Mouse (Mus musculus) G1E (cell line): Measurements from ENCODE around the gene Tmem88. TPM values are rescaled to one million over a fixed set of nuclear protein-coding genes. Genes with fewer than 3 reads are reported as not detected.
A peak's percentile ranks its signal among the peaks of the same experiment; 100 is the strongest.

Experiments
- ATAC-seq: 2 replicates; pipeline ENCODE4 v1.8.0; 2016; ENCODE audit warnings: mild to moderate bottlenecking; ENCODE audit not compliant: insufficient number of reproducible peaks, poor library complexity, low FRiP score, severe bottlenecking; ENCODE audit errors: extremely low read depth
- DNase-seq: peaks from one replicate; pipeline ENCODE4 v3.0.0; 2012; ENCODE audit warnings: low spot score
- H3K27me3 ChIP-seq: 2 replicates; pipeline ENCODE4 v1.6.1; 2012; ENCODE audit warnings: mild to moderate bottlenecking, low read length, inconsistent platforms; ENCODE audit not compliant: insufficient read depth
- H3K36me3 ChIP-seq: replicated peaks from 2 replicates; pipeline ENCODE3; 2012; ENCODE audit warnings: mild to moderate bottlenecking, inconsistent platforms
- H3K4me1 ChIP-seq: 2 replicates; pipeline ENCODE4 v1.6.1; 2012; ENCODE audit warnings: low read depth, low read length, inconsistent platforms, mixed read lengths; ENCODE audit not compliant: insufficient read depth
- H3K4me3 ChIP-seq: 2 replicates; pipeline ENCODE4 v1.5.1; 2012; ENCODE audit warnings: low read depth, mild to moderate bottlenecking, inconsistent platforms, low read length, moderate library complexity, mixed read lengths
- H3K9me3 ChIP-seq: replicated peaks from 2 replicates; pipeline ENCODE4 v1.6.1; 2012; ENCODE audit warnings: inconsistent platforms
- CTCF ChIP-seq: IDR thresholded peaks from 2 replicates; pipeline ENCODE4 v1.5.1; 2012; ENCODE audit warnings: low read depth, low read length, inconsistent platforms, mixed read lengths
- GATA1 ChIP-seq: IDR thresholded peaks from 2 replicates; pipeline ENCODE4 v1.6.1; 2012; ENCODE audit warnings: borderline replicate concordance, low read length, inconsistent platforms, mixed read lengths
- GATA2 ChIP-seq: IDR thresholded peaks from 2 replicates; pipeline ENCODE4 v1.6.1; 2012; ENCODE audit warnings: low read depth, low read length, inconsistent platforms, borderline replicate concordance
- POLR2AphosphoS5 ChIP-seq: IDR thresholded peaks from 2 replicates; pipeline ENCODE4 v1.6.1; 2012; ENCODE audit warnings: low read depth, low read length, inconsistent platforms; ENCODE audit not compliant: insufficient replicate concordance
- TAL1 ChIP-seq: conservative IDR thresholded peaks from 2 replicates; pipeline ENCODE4 v1.6.1; 2012; ENCODE audit warnings: low read depth, low read length, inconsistent platforms, mixed read lengths
- polyA plus RNA-seq: library from polyadenylated mRNA; stranded (reverse); fragments of >175 nt; gene quantifications from 2 replicates; pipeline ENCODE4 v1.2.3, GENCODE M21; 2012
- total RNA-seq, 2 experiments: library from RNA; stranded (forward) in 1 of 2; stranded (reverse) in 1 of 2; fragments of 200-1000 nt in 1 of 2; fragments of >200 nt in 1 of 2; fragmentation: Nextera tagmentation in 1 of 2; gene quantifications; 2 replicates each; pipeline ENCODE4 v1.2.3; 2014 to 2017

Tmem88 gene
- total and polyA plus RNA-seq, 3 experiments, result 0.93 to 2.6 (median 2.2) TPM

DNA sequence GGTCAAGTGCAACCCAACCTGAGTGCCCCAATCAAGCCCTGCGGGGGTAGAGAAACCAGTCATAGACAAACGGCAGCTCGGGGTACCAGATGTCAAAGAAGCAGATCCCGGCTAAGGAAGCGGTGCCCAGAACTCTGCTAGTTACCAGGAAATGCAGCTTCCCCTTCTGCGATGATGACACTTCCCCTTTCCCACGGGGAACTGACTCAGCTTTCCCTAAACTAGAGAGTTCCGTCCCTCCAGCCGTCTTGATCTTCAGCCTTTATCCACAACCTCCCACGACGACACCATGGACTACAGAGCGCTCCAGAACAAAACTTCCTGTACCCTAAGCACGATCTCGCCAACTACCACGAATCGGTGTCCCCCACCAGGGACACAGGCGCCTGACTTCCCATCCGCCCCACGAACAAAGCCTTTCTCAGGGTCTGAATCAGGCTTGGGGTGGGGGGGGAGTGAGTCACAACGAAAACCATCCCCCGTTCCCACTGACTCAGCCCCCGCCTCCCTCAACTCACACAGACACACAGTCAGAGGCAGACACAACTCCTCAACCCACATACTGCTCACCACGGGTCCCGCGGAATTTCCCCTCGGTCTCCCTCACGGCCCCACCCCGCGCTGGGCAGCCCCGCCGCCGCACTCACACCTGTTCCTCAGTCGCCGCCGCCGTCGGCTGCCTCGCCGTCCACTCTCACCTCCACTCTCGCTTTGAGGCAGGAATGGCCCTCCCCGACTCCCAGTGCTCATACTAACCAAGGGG lies 12.5 kb upstream of the Tmem88 start:
- H3K4me1 ChIP-seq, result peaks cover 88% of the 10 kb centered on the region
- peak overlapping the region; percentile 82 for H3K4me3 ChIP-seq
- ATAC-seq (no peak), DNase-seq (no peak)
- TF ChIP-seq GATA2 (no peak), CTCF (no peak), TAL1 (no peak), POLR2AphosphoS5 (no peak), GATA1 (no peak)
- peaks cover 63% of the 10 kb centered on the region for H3K36me3 ChIP-seq
- no peaks in the 10 kb centered on the region for H3K9me3 ChIP-seq
- no peaks in the 10 kb centered on the region for H3K27me3 ChIP-seq

DNA sequence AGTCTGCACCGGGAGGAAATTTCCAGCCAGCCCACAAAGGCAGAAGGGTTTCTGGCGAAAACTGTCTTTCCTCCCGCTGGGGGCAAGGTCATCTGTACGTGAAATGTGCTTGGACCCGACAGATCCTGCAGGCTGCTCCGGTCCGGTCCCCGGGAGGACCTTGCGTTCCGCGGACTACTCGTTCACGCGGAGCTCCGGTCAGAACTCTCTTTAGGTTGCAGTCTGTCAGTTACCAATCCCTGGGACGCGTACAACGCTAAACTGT lies 11.9 kb upstream of the Tmem88 start:
- H3K36me3 ChIP-seq, result peaks cover 66% of the 10 kb centered on the region
- DNase-seq, result no peak
- H3K4me1 ChIP-seq, result peaks cover 82% of the 10 kb centered on the region

DNA sequence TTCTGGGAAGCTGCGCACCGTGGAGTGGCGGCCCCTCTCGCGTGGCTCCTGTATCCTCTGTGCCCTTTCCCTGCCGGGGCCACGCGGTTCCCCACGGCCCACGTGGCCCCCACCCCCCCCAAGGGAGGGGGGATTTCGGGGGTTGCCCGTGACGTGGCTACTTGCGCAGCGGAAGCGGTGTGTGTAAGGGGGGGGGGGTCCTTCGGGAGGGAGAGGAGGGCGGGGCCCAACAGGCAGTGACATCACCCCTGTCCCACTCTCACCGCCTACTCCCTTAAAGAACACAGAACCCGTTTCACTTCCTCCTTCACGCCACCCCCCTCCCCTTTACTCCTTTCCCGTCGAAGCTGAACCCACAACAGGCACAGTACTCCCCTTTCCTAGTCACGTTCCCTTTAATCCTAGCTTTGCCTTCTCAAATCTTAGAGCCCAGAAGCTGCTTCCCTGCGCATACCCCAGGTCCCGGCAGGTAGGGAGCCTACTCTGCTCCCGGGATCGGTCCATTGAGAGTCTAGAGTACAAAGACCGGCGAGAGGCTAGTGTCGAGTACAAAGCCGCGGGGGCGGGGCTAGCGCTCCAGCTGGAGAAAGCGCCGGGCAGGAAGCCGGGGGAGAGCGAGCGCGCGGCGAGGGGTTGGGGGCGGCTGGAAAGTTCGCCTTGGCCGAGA lies 11.5 kb upstream of the Tmem88 start:
- H3K27me3 ChIP-seq, result no peaks in the 10 kb centered on the region
- H3K9me3 ChIP-seq, result no peaks in the 10 kb centered on the region
- ATAC-seq (peak; percentile 48), DNase-seq (peak; percentile 85)
- peaks cover 70% of the 10 kb centered on the region for H3K36me3 ChIP-seq
- H3K4me3 ChIP-seq, result peak overlapping the region; percentile 82
- peaks cover 78% of the 10 kb centered on the region for H3K4me1 ChIP-seq
- TF ChIP-seq GATA2 (no peak), POLR2AphosphoS5 (no peak), CTCF (no peak), TAL1 (no peak), GATA1 (no peak)

More for the DNA sequence above, 11.9 kb upstream of the Tmem88 start:
- peak overlapping the region; percentile 82 for H3K4me3 ChIP-seq
- no peak for ATAC-seq
- no peaks in the 10 kb centered on the region for H3K9me3 ChIP-seq
- TF ChIP-seq TAL1 (no peak), CTCF (no peak), POLR2AphosphoS5 (peak; percentile 42; the same call in 1 of the 2 replicates), GATA2 (no peak), GATA1 (no peak)
- no peaks in the 10 kb centered on the region for H3K27me3 ChIP-seq

DNA sequence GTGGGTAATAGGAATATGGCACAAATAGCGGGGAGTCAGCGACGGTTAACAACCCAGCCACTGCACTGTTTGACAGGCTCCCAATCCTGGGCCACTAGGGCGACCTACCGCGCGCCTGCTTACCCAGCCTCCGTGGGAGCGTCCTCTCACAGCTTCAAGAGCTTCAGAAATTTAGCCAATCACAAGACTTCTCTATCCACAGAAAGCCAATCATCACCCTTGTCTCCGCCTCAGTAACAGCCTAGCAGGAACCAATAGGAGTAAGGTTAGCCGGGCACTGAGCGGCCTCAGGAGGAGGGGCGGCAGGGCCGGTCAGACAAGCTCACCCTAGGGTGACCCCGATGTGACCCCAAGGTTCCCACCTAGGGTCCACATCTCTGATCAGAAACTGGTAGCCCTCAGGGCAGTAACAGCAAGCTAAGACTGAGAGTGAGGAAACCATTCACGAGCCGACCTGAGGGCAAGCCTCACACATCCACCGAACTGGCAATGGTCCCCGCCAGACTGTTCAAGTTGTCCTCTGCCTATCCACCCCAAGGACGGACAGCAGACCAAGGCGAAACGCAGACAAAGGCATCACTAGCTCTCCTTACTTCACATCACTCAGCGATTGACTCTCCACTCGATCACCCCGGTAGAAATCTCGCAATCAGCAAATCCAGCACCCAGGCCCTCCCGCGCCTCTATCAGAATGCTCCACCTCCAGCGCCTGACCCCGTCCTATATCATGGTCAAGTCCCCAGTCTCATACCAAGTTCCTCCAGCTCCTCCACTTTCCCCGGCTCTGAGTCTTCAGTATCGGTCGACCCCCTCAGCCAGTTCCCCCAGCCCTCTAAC lies 10.7 kb upstream of the Tmem88 start:
- Histone ChIP-seq H3K4me1 (peaks cover 77% of the 10 kb centered on the region), H3K4me3 (peak overlapping the region; percentile 82), H3K9me3 (no peaks in the 10 kb centered on the region), H3K36me3 (peaks cover 72% of the 10 kb centered on the region), H3K27me3 (no peaks in the 10 kb centered on the region)
- DNase-seq (peak; percentile 97), ATAC-seq (peak; percentile 65)
- TF ChIP-seq GATA2, result 0 out of 2 replicates have a peak, but pooled peaks have one; percentile 15
- TF ChIP-seq CTCF, result no peak
- no peak for TF ChIP-seq GATA1
- TF ChIP-seq POLR2AphosphoS5, result no peak

DNA sequence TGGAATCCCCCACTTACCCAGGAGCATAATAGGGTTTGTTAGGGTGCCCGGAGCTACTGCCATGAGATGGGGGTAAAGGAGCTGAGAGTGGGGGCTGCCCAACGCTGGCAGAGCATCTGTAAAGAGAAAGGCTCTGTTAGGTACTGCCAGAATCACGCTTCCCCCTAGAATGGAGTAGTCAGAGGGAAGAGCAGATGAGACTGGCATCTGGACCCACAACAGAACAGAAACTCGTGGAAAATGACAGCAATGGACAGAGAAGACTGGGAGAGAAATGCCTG lies 9.6 kb upstream of the Tmem88 start:
- TF ChIP-seq POLR2AphosphoS5, result no peak
- TF ChIP-seq GATA2, result no peak
- no peak for TF ChIP-seq CTCF
- TF ChIP-seq TAL1, result no peak
- no peak for TF ChIP-seq GATA1
- Histone ChIP-seq H3K27me3 (no peaks in the 10 kb centered on the region), H3K36me3 (peaks cover 72% of the 10 kb centered on the region), H3K9me3 (no peaks in the 10 kb centered on the region), H3K4me3 (peak overlapping the region; percentile 82; the same call in 1 of the 2 replicates), H3K4me1 (peaks cover 70% of the 10 kb centered on the region)
- no peak for ATAC-seq
- no peak for DNase-seq
